8 mouse cellular contexts compared by ENCODE assay signal in the genomic region with DNA sequence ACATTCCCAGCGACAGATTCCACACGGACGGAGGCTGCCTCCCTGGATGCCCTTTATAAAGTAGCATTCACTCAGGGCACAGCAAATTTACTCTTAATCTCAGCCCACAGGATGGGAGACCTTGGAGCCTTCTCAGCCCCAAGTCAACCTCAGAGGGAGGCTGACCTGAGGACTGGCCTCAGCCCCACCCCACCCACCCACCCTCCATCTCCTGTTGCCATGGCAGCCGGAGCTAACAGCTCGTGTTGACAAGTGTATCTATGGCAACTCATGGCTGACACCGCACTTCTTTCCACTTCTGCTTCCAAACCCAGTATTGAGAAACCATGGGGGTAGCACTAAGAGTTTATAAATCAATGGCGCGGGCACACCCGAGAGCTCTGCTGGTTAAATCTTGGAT. TPM values are rescaled to one million over a fixed set of nuclear protein-coding genes. Genes with fewer than 3 reads are reported as not detected.
DNase-seq lines count a peak whose midpoint lies in the region; ATAC-seq lines count a peak whose summit lies in the region.

No protein-coding gene starts in this region.

- peak; percentile 10 for DNase-seq in layer of hippocampus, adult 11-12 months (ENCODE audit: low spot score)
- no peak for DNase-seq in layer of hippocampus, postnatal 25 days (ENCODE audit: extremely low spot score in 1 of 2, low spot score in 1 of 2)
- DNase-seq in cerebellum, adult 11-12 months = no peak
- no peak for DNase-seq in c-Kit-positive CD71-positive TER-119-positive erythroid progenitor cells, embryonic 14.5 days (ENCODE audit: low spot score)
- DNase-seq in testis, postnatal 14 days (ENCODE audit: low spot score) = no peak

- no peak overlapping the region for H3K4me2 ChIP-seq in forebrain, embryonic 16.5 days (ENCODE audit: low read length)
- no peak overlapping the region for H3K4me2 ChIP-seq in lung, embryonic 16.5 days (ENCODE audit: low read depth, low read length)

- no peak overlapping the region for H3K27ac ChIP-seq in forebrain, embryonic 16.5 days (ENCODE audit: low read length)
- no peak overlapping the region for H3K27ac ChIP-seq in lung, embryonic 16.5 days (ENCODE audit: low read length)

- no peak overlapping the region for H3K4me3 ChIP-seq in forebrain, embryonic 16.5 days (replicated peaks; ENCODE audit: low read length)
- H3K4me3 ChIP-seq in lung, embryonic 16.5 days (ENCODE audit: low read length) = no peak overlapping the region

- ATAC-seq in forebrain, embryonic 16.5 days = peak; percentile 62
- peak; percentile 72 for ATAC-seq in lung, embryonic 16.5 days (ENCODE audit: low read depth)
- peak; percentile 73 for ATAC-seq in neutrophil, adult 5-6 weeks (ENCODE audit: extremely low read depth, insufficient number of reproducible peaks, low FRiP score, poor library complexity, severe bottlenecking)

- no peaks in the 10 kb centered on the region for H3K9me3 ChIP-seq in forebrain, embryonic 16.5 days (ENCODE audit: control insufficient read depth, low read length)
- H3K9me3 ChIP-seq in lung, embryonic 16.5 days (ENCODE audit: control insufficient read depth, low read length) = no peaks in the 10 kb centered on the region

- WGBS in forebrain, embryonic 16.5 days = 39% methylated on average over 9 of the region's 9 CpGs
- WGBS in lung, embryonic 16.5 days = 30% methylated on average over 9 of the region's 9 CpGs

- no peaks in the 10 kb centered on the region for H3K36me3 ChIP-seq in forebrain, embryonic 16.5 days (ENCODE audit: control insufficient read depth, insufficient read depth)
- H3K36me3 ChIP-seq in lung, embryonic 16.5 days (ENCODE audit: control insufficient read depth, insufficient read depth, low read length) = no peaks in the 10 kb centered on the region

- no peaks in the 10 kb centered on the region for H3K27me3 ChIP-seq in forebrain, embryonic 16.5 days (replicated peaks; ENCODE audit: control insufficient read depth, insufficient read depth, low read length)
- no peaks in the 10 kb centered on the region for H3K27me3 ChIP-seq in lung, embryonic 16.5 days (ENCODE audit: control insufficient read depth, insufficient read depth, low read depth, low read length)

- peaks cover 4% of the 10 kb centered on the region for H3K4me1 ChIP-seq in forebrain, embryonic 16.5 days (replicated peaks; ENCODE audit: control insufficient read depth, insufficient read depth, low read length)
- H3K4me1 ChIP-seq in lung, embryonic 16.5 days (replicated peaks; ENCODE audit: control insufficient read depth, insufficient read depth, low read length) = peaks cover 5% of the 10 kb centered on the region; the same call in 1 of the 2 replicates

- no peak overlapping the region for H3K9ac ChIP-seq in forebrain, embryonic 16.5 days (replicated peaks; ENCODE audit: low read depth, low read length)
- H3K9ac ChIP-seq in lung, embryonic 16.5 days (ENCODE audit: low read length) = no peak overlapping the region

RNA-seq across cellular contexts. Expression of a gene that starts 20.4 kb away (rescaled TPM):
- total RNA-seq in layer of hippocampus, postnatal 25 days (2021) = 1 to 10 TPM; 3.4 to 5.8 TPM
- polyA plus RNA-seq in forebrain, embryonic 16.5 days (2015; fragmentation: Nextera tagmentation; extraction: Ambion mirVana) = 1.0 and 1.3 TPM in 2 replicates
- 4.0 and 4.4 TPM in 2 replicates for polyA plus RNA-seq in lung, embryonic 16.5 days (2015; fragmentation: Nextera tagmentation; extraction: Ambion mirVana)
- total RNA-seq in neutrophil, adult 5-6 weeks (2017) = 50.2 and 60.1 TPM in 2 replicates
